Mouse (Mus musculus): ENCODE measurements around the gene Avpr1b. TPM values are rescaled to one million over a fixed set of nuclear protein-coding genes. Genes with fewer than 3 reads are reported as not detected.
"Not testable (repeated sequence)": the region's sequence is repeated elsewhere in the genome, so short reads cannot be mapped to it uniquely, and the experiment has no call there.

The Avpr1b gene
- polyA plus RNA-seq, 1 experiment from 2014 or later: not detected

DNA sequence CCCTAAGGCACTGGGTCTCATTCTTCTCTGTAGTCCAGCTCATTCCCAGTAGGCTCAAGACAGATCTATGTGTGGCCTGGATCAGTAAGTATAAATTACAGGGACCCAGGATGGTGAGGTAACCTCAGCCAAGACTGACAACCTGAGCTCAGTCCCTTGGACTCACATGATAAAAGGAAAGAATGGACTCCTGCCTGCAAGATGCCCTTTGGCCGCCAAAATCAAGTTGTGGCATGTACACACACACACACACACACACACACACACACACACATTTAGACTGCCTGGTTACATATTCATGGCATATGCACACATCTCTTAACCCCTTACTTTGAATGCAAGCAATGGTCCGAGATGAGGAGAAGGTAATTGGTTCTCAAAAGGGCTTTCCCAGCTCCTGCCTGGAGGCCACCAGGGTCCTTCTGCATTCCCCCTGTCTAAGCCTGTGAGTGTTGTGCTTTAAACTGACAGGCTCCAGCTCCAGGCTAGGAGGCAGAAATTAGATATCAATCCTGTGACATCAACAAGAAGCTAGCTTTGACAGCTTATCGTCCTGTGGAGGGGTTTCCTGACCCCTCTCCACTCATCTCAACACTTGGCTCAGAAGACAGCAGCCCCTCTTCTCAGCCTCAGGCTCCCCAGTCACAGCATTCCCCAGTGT lies 25.3 kb downstream of the Avpr1b start:
- no peaks in the 10 kb centered on the region for H3K27me3 ChIP-seq (replicated peaks)
- ATAC-seq (ENCODE audit: low FRiP score): no peak
- 79% methylated on average over 3 of the region's 3 CpGs for WGBS
- no peak overlapping the region for H3K4me3 ChIP-seq (replicated peaks)
- H3K9ac ChIP-seq (replicated peaks): no peak overlapping the region
- no peak overlapping the region for H3K4me2 ChIP-seq
- H3K4me1 ChIP-seq: no peaks in the 10 kb centered on the region
- H3K9me3 ChIP-seq (replicated peaks): no peaks in the 10 kb centered on the region
- no peak overlapping the region for H3K27ac ChIP-seq (replicated peaks)
- no peaks in the 10 kb centered on the region for H3K36me3 ChIP-seq

DNA sequence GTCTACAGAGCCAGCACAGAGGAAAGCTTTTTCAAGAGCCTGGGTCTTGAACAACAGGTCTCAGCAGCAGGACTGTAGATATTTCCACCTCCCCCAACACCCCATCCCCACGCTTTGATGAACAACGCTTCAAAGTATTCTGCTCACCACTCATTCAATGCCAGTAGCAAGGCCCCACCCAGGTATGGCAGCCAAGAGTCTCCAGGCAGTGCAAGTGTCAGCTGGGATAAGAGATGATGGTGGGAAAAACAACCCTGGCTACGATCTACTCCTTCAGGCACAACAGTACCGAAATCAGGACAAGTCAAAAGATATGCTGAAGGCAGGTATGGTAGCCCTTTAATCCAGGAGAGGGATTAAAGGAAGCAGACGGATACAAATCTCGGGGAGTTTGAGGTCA lies 27.2 kb downstream of the Avpr1b start:
- Histone ChIP-seq H3K27me3 (replicated peaks) (no peaks in the 10 kb centered on the region), H3K9ac (replicated peaks) (no peak overlapping the region)

GRCm38 (mm10) chr1:131632216-131632615 lies 33.2 kb downstream of the Avpr1b start:
- H3K27me3 ChIP-seq (replicated peaks); H3K27ac ChIP-seq (replicated peaks); H3K4me2 ChIP-seq; H3K9me3 ChIP-seq (replicated peaks); H3K9ac ChIP-seq (replicated peaks); H3K4me3 ChIP-seq (replicated peaks); H3K4me1 ChIP-seq; ATAC-seq (ENCODE audit: low FRiP score); H3K36me3 ChIP-seq: not testable (repeated sequence)
- WGBS: 60% methylated on average over 6 of the region's 6 CpGs

More for the DNA sequence above, 27.2 kb downstream of the Avpr1b start:
- Histone ChIP-seq H3K36me3 (no peaks in the 10 kb centered on the region), H3K27ac (replicated peaks) (no peak overlapping the region), H3K9me3 (replicated peaks) (no peaks in the 10 kb centered on the region), H3K4me1 (no peaks in the 10 kb centered on the region), H3K4me2 (no peak overlapping the region), H3K4me3 (replicated peaks) (no peak overlapping the region)
- 89% methylated on average over 6 of the region's 6 CpGs for WGBS
- ATAC-seq (ENCODE audit: low FRiP score): no peak

DNA sequence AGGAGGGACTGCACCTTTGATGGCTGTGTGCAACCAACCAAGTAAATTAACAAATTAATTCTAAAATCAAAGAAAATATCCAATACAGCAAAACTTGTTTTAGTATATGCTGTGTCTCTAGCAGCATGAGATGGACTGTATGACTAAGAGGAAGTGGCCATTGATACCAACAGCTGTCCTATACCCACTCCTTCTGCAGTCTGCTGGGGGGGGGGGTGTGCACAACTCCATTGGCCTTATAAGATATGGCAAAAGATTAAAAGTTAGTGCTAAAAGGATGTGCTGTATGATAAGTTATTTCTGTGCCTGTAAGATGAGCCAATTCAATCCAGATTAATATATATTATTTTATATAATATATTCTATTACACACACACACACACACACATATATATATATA lies 35.5 kb downstream of the Avpr1b start:
- H3K27me3 ChIP-seq (replicated peaks): no peaks in the 10 kb centered on the region
- H3K9me3 ChIP-seq (replicated peaks): no peaks in the 10 kb centered on the region
- no peak overlapping the region for H3K27ac ChIP-seq (replicated peaks)
- H3K9ac ChIP-seq (replicated peaks): no peak overlapping the region
- H3K4me3 ChIP-seq (replicated peaks): no peak overlapping the region
- no peaks in the 10 kb centered on the region for H3K4me1 ChIP-seq
- no peak for ATAC-seq (ENCODE audit: low FRiP score)
- H3K36me3 ChIP-seq: no peaks in the 10 kb centered on the region
- no peak overlapping the region for H3K4me2 ChIP-seq

- no peaks in the 10 kb centered on the region for H3K36me3 ChIP-seq
- H3K27me3 ChIP-seq (replicated peaks): no peaks in the 10 kb centered on the region
- H3K9me3 ChIP-seq (replicated peaks): no peaks in the 10 kb centered on the region
- ATAC-seq (ENCODE audit: low FRiP score): no peak
- no peak within 1 kb of the TSS for H3K27ac ChIP-seq (replicated peaks)
- H3K4me2 ChIP-seq: no peak within 1 kb of the TSS
- H3K9ac ChIP-seq (replicated peaks): no peak within 1 kb of the TSS
- WGBS: 85% methylated on average over 9 of the region's 9 CpGs
- no peaks in the 10 kb centered on the region for H3K4me1 ChIP-seq
- H3K4me3 ChIP-seq (replicated peaks): no peak within 1 kb of the TSS
Observed at GRCm38 (mm10) chr1:131637791-131638540, 38.9 kb downstream of the Avpr1b start, which contains the start of gene Ctse. TSS of gene Ctse (plus strand) at chr1:131638306.

- H3K4me2 ChIP-seq: no peak overlapping the region
- H3K9ac ChIP-seq (replicated peaks): no peak overlapping the region
- no peaks in the 10 kb centered on the region for H3K27me3 ChIP-seq (replicated peaks)
- H3K4me3 ChIP-seq (replicated peaks): no peak overlapping the region
- no peak for ATAC-seq (ENCODE audit: low FRiP score)
- no peaks in the 10 kb centered on the region for H3K36me3 ChIP-seq
- H3K4me1 ChIP-seq: no peaks in the 10 kb centered on the region
- H3K27ac ChIP-seq (replicated peaks): no peak overlapping the region
- 91% methylated on average over 9 of the region's 9 CpGs for WGBS
- no peaks in the 10 kb centered on the region for H3K9me3 ChIP-seq (replicated peaks)
Observed at GRCm38 (mm10) chr1:131638541-131639421, 39.7 kb downstream of the Avpr1b start.

- 76% methylated on average over 4 of the region's 4 CpGs for WGBS
- Histone ChIP-seq H3K4me1 (no peaks in the 10 kb centered on the region), H3K27me3 (replicated peaks) (no peaks in the 10 kb centered on the region), H3K9ac (replicated peaks) (no peak overlapping the region), H3K4me2 (no peak overlapping the region), H3K27ac (replicated peaks) (no peak overlapping the region), H3K4me3 (replicated peaks) (no peak overlapping the region), H3K36me3 (no peaks in the 10 kb centered on the region), H3K9me3 (replicated peaks) (no peaks in the 10 kb centered on the region)
- no peak for ATAC-seq (ENCODE audit: low FRiP score)
Observed at GRCm38 (mm10) chr1:131640062-131640461, 41.0 kb downstream of the Avpr1b start.

DNA sequence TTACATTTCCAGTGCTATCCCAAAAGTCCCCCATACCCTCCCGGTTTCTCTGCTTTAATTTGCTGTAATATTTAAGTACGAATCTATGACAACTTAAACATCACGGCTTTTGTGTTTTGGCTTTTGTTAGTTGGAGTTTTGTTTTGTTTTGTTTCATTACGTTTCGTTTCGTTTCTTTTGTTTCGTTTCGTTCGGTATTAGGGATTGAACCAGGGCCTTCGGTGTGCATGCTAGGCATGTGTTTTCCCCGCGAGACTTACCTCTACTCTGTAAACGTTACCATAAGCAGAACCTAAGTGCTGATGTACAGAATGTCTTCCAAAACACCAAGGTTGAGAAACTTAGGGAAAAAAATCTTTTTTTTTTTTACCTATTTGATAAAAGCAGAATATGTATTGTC lies 42.5 kb downstream of the Avpr1b start:
- H3K9ac ChIP-seq (replicated peaks): no peak overlapping the region
- no peak for ATAC-seq (ENCODE audit: low FRiP score)
- H3K36me3 ChIP-seq: no peaks in the 10 kb centered on the region
- no peak overlapping the region for H3K4me3 ChIP-seq (replicated peaks)
- no peak overlapping the region for H3K27ac ChIP-seq (replicated peaks)
- H3K4me1 ChIP-seq: no peaks in the 10 kb centered on the region
- no peaks in the 10 kb centered on the region for H3K27me3 ChIP-seq (replicated peaks)
- 94% methylated on average over 13 of the region's 13 CpGs for WGBS
- H3K4me2 ChIP-seq: no peak overlapping the region
- no peaks in the 10 kb centered on the region for H3K9me3 ChIP-seq (replicated peaks)

- Histone ChIP-seq H3K27me3 (replicated peaks) (no peaks in the 10 kb centered on the region), H3K4me2 (no peak overlapping the region), H3K27ac (replicated peaks) (no peak overlapping the region), H3K4me3 (replicated peaks) (no peak overlapping the region), H3K36me3 (no peaks in the 10 kb centered on the region), H3K4me1 (no peaks in the 10 kb centered on the region), H3K9ac (replicated peaks) (no peak overlapping the region), H3K9me3 (replicated peaks) (no peaks in the 10 kb centered on the region)
- WGBS: 100% methylated on average over 2 of the region's 2 CpGs
- no peak for ATAC-seq (ENCODE audit: low FRiP score)
Observed at GRCm38 (mm10) chr1:131642251-131642650, 43.2 kb downstream of the Avpr1b start.

DNA sequence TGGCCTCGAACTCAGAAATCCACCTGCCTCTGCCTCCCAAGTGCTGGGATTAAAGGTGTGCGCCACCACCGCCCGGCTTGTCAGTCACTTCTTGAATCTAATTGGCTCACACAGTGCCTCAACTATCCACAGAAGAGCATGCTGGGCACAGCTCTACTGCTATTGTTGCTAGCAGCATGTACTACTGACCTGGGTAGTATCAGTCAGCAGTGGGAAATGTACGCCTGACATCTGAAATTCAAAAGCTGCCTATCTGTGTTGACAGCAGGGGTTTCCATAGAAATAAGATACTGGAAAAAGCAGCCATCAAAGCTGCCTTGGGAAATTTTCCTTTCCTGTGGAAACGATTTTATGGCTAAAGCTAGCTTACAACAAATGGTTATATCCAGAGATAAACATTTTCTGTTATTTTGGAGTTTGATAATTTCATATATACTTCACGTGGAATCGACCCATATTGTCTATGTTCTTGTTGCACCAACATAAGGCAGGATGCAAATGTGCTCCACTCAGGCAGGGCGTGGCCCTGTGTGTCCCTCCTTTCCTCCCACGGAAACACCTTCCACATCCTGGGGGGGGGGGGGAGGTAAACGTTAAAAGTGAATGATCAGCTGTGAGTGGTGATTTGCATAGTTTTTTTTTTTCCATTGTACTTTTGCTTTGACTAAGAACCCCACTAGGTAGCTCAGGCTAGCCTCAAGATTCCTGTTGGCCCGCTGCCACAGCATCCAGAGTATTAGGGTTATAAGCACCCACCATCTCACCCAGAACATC lies 53.8 kb downstream of the Avpr1b start:
- Histone ChIP-seq H3K9ac (replicated peaks) (no peak overlapping the region), H3K4me2 (no peak overlapping the region), H3K27me3 (replicated peaks) (no peaks in the 10 kb centered on the region), H3K4me1 (peaks cover 6% of the 10 kb centered on the region; the same call in 1 of the 2 replicates), H3K4me3 (replicated peaks) (no peak overlapping the region), H3K9me3 (replicated peaks) (no peaks in the 10 kb centered on the region), H3K36me3 (no peaks in the 10 kb centered on the region), H3K27ac (replicated peaks) (no peak overlapping the region)
- WGBS: 79% methylated on average over 12 of the region's 12 CpGs
- ATAC-seq (ENCODE audit: low FRiP score): no peak

DNA sequence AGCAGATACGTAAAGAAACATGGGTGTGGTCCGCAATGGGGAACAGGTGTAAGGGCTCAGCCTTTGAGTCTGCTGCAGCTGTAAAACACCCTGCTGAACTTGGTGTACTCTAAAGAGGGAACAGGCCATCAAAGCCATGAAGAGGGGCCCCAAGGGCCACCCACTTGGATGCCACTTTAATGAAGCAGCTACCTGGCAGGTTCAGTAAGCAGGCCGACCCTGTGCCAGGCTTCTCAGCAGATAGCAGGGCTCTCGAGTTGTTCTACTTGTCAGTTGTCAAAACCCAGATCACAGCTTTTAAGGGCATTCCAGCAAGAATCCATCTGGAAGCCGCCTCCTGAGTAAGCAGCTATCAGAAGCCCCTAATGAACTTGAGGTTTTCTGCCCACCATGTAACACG lies 56.6 kb downstream of the Avpr1b start:
- no peak overlapping the region for H3K4me2 ChIP-seq
- H3K4me3 ChIP-seq (replicated peaks): no peak overlapping the region
- ATAC-seq (ENCODE audit: low FRiP score): no peak

More for the DNA sequence above, 56.6 kb downstream of the Avpr1b start:
- Histone ChIP-seq H3K4me1 (peaks cover 6% of the 10 kb centered on the region; the same call in 1 of the 2 replicates), H3K9me3 (replicated peaks) (no peaks in the 10 kb centered on the region), H3K27me3 (replicated peaks) (no peaks in the 10 kb centered on the region), H3K36me3 (no peaks in the 10 kb centered on the region), H3K27ac (replicated peaks) (no peak overlapping the region), H3K9ac (replicated peaks) (no peak overlapping the region)
- 88% methylated on average over 6 of the region's 6 CpGs for WGBS

Measured in neural tube, embryonic 15.5 days (tissue).